15 mouse cellular contexts compared by ENCODE assay signal in genomic region chr12:57471786-57472185, GRCm38 (mm10).
DNase-seq lines count a peak whose midpoint lies in the region.
"Had no signal": no experiment of that assay in that cellular context is flagged by ENCODE, and none has a peak within 500 bp of the region (broad histone marks: within the 10 kb centered on the region; RNA-seq: fewer than 3 reads in every experiment).

No protein-coding gene starts in this region.

- DNase-seq in ES-CJ7 (ENCODE audit: low read depth, low spot score) (peak; percentile 88), R1 (ENCODE audit: low read depth, low spot score) (peak; percentile 77), ZHBTc4 (ENCODE audit: low read depth, low spot score) (peak; percentile 79)
- no peak for DNase-seq in left cerebral cortex, adult 18-20 months (ENCODE audit: low spot score in 2 of 2)
- DNase-seq in lung, postnatal 10 days, result no peak
- no peak for DNase-seq in T-cell, adult 2 months (ENCODE audit: low spot score)
- DNase-seq: adrenal gland, postnatal 10 days; adrenal gland, postnatal 25 days; cerebellum, adult 11 months; cerebellum, adult 18-20 months; cerebellum, adult 8-10 months; cerebellum, adult 9-11 months; cerebellum, postnatal 14 days; cerebellum, postnatal 36 days; embryo, embryonic 11 days had no signal

Comparison
In these comparisons a context has a peak if more than half of its experiments do, and no peak if none do; other contexts are left out.
1. DNase-seq: peak in ES-CJ7 (single experiment), R1 (single experiment) and ZHBTc4 (single experiment); none in left cerebral cortex, adult 18-20 months (0 of 2), lung, postnatal 10 days (single experiment) and T-cell, adult 2 months (single experiment).